Mouse (Mus musculus) hindbrain, embryonic 14.5 days (tissue): ENCODE measurements around the gene Eme1. TPM values are rescaled to one million over a fixed set of nuclear protein-coding genes. Genes with fewer than 3 reads are reported as not detected.
A peak's percentile ranks its signal among the peaks of the same experiment; 100 is the strongest.
"Not testable (repeated sequence)": the region's sequence is repeated elsewhere in the genome, so short reads cannot be mapped to it uniquely, and the experiment has no call there.

Experiments used
- ATAC-seq: fragments of 200-750 bp; cut with Nextera tagmentation; 2 replicates; pipeline ENCODE4 v1.8.0; 2017; ENCODE audit warnings: moderate number of reproducible peaks, mild to moderate bottlenecking, moderate TSS enrichment, moderate library complexity; ENCODE audit not compliant: low FRiP score
- DNase-seq: peaks from one replicate; pipeline ENCODE4 v3.0.0-alpha.2; 2015; ENCODE audit warnings: low spot score
- H3K27ac ChIP-seq: fragments of 300-500 bp; sonication (generic); 2 replicates; pipeline ENCODE4 v1.5.1; 2014; ENCODE audit warnings: mild to moderate bottlenecking, moderate library complexity
- H3K27me3 ChIP-seq: fragments of 300-500 bp; sonication (generic); 2 replicates; pipeline ENCODE4 v1.6.1; 2014; ENCODE audit warnings: mild to moderate bottlenecking, low read length, mixed read lengths; ENCODE audit not compliant: control insufficient read depth, insufficient read depth
- H3K36me3 ChIP-seq: fragments of 300-500 bp; sonication (generic); replicated peaks from 2 replicates; pipeline ENCODE4 v1.6.1; 2014; ENCODE audit not compliant: control insufficient read depth, insufficient read depth
- H3K4me1 ChIP-seq: fragments of 300-500 bp; sonication (generic); replicated peaks from 2 replicates; pipeline ENCODE4 v1.6.1; 2014; ENCODE audit warnings: antibody characterized with exemption, low read length, mixed read lengths; ENCODE audit not compliant: control insufficient read depth, insufficient read depth
- H3K4me2 ChIP-seq: fragments of 300-500 bp; sonication (generic); replicated peaks from 2 replicates; pipeline ENCODE4 v1.6.1; 2014; ENCODE audit warnings: mild to moderate bottlenecking, moderate library complexity
- H3K4me3 ChIP-seq: fragments of 300-500 bp; sonication (generic); replicated peaks from 2 replicates; pipeline ENCODE4 v1.5.1; 2014; ENCODE audit warnings: mild to moderate bottlenecking, low read length
- H3K9ac ChIP-seq: fragments of 300-500 bp; sonication (generic); 2 replicates; pipeline ENCODE4 v1.6.1; 2014
- H3K9me3 ChIP-seq: fragments of 300-500 bp; sonication (generic); 2 replicates; pipeline ENCODE4 v1.6.1; 2016; ENCODE audit warnings: low read length; ENCODE audit not compliant: control insufficient read depth
- WGBS: fragments of 180-500 bp; shearing (Covaris S2); extraction: QIAGEN DNeasy Blood & Tissue Kit; methylation state at CpG from one replicate; pipeline ENCODE4 v1.1.7; 2014; 5-methylcytosine and 5-hydroxymethylcytosine counted together
- polyA plus RNA-seq: library from polyadenylated mRNA; unstranded; fragments of >200 nt; fragmentation: Nextera tagmentation; extraction: Ambion mirVana; gene quantifications from 2 replicates; pipeline ENCODE4 v1.2.1, GENCODE M21; 2014

Eme1 gene
- polyA plus RNA-seq, 1 experiment from 2014 or later: 3.1 TPM

- H3K27ac ChIP-seq: no peak overlapping the region
- H3K27me3 ChIP-seq: no peaks in the 10 kb centered on the region
- H3K36me3 ChIP-seq: peaks cover 84% of the 10 kb centered on the region
- no peak overlapping the region for H3K9ac ChIP-seq
- no peaks in the 10 kb centered on the region for H3K9me3 ChIP-seq
- no peak for ATAC-seq
- no peak overlapping the region for H3K4me3 ChIP-seq
- no peak overlapping the region for H3K4me2 ChIP-seq
- H3K4me1 ChIP-seq: no peaks in the 10 kb centered on the region
- 58% methylated on average over 1 of the region's 1 CpGs for WGBS
- DNase-seq: no peak
These were observed 7.6 kb upstream of the Eme1 start for GRCm38 (mm10) chr11:94661344-94661743.

- peak overlapping the region; percentile 86 for H3K4me2 ChIP-seq
- no peak for ATAC-seq
- WGBS: 51% methylated on average over 8 of the region's 8 CpGs
These were observed 791 bp downstream of the Eme1 start for GRCm38 (mm10) chr11:94652973-94653372.

GRCm38 (mm10) chr11:94651241-94651640 is 2.5 kb downstream of the Eme1 start:
- peaks cover 16% of the 10 kb centered on the region for H3K36me3 ChIP-seq
- H3K4me3 ChIP-seq, H3K4me2 ChIP-seq, H3K27ac ChIP-seq, DNase-seq, ATAC-seq, H3K9ac ChIP-seq, H3K9me3 ChIP-seq, H3K27me3 ChIP-seq: not testable (repeated sequence)
- WGBS: 98% methylated on average over 5 of the region's 7 CpGs
- H3K4me1 ChIP-seq: peaks cover 17% of the 10 kb centered on the region

More at GRCm38 (mm10) chr11:94652973-94653372, 791 bp downstream of the Eme1 start:
- no peaks in the 10 kb centered on the region for H3K27me3 ChIP-seq
- peaks cover 17% of the 10 kb centered on the region for H3K4me1 ChIP-seq
- no peak for DNase-seq
- no peaks in the 10 kb centered on the region for H3K9me3 ChIP-seq
- no peak overlapping the region for H3K9ac ChIP-seq
- peak overlapping the region; percentile 57 for H3K4me3 ChIP-seq
- no peak overlapping the region for H3K27ac ChIP-seq
- peaks cover 14% of the 10 kb centered on the region for H3K36me3 ChIP-seq

GRCm38 (mm10) chr11:94646457-94646856 is 7.3 kb downstream of the Eme1 start:
- H3K9me3 ChIP-seq: no peaks in the 10 kb centered on the region
- no peak for DNase-seq
- no peak overlapping the region for H3K27ac ChIP-seq
- no peaks in the 10 kb centered on the region for H3K4me1 ChIP-seq
- H3K27me3 ChIP-seq: no peaks in the 10 kb centered on the region
- no peak for ATAC-seq
- peaks cover 61% of the 10 kb centered on the region for H3K36me3 ChIP-seq
- H3K4me2 ChIP-seq: no peak overlapping the region
- H3K9ac ChIP-seq: no peak overlapping the region
- 92% methylated on average over 4 of the region's 4 CpGs for WGBS
- no peak overlapping the region for H3K4me3 ChIP-seq

GRCm38 (mm10) chr11:94644461-94645219 is 9.1 kb downstream of the Eme1 start:
- no peak for DNase-seq
- H3K4me2 ChIP-seq: no peak overlapping the region
- no peaks in the 10 kb centered on the region for H3K4me1 ChIP-seq
- H3K4me3 ChIP-seq: no peak overlapping the region
- H3K9ac ChIP-seq: no peak overlapping the region
- H3K9me3 ChIP-seq: no peaks in the 10 kb centered on the region
- H3K27ac ChIP-seq: no peak overlapping the region
- ATAC-seq: no peak
- WGBS: 88% methylated on average over 8 of the region's 8 CpGs
- no peaks in the 10 kb centered on the region for H3K27me3 ChIP-seq
- H3K36me3 ChIP-seq: peaks cover 79% of the 10 kb centered on the region

- DNase-seq: no peak
- peaks cover 78% of the 10 kb centered on the region for H3K36me3 ChIP-seq
- WGBS: 88% methylated on average over 5 of the region's 5 CpGs
- H3K9me3 ChIP-seq: no peaks in the 10 kb centered on the region
- H3K9ac ChIP-seq: no peak overlapping the region
- H3K4me3 ChIP-seq: no peak overlapping the region
- no peak overlapping the region for H3K4me2 ChIP-seq
- no peak overlapping the region for H3K27ac ChIP-seq
- H3K4me1 ChIP-seq: peaks cover 13% of the 10 kb centered on the region
- H3K27me3 ChIP-seq: no peaks in the 10 kb centered on the region
- ATAC-seq: no peak
These were observed 19.3 kb downstream of the Eme1 start for GRCm38 (mm10) chr11:94634431-94634830.

- 91% methylated on average over 8 of the region's 8 CpGs for WGBS
- no peak overlapping the region for H3K9ac ChIP-seq
- H3K4me3 ChIP-seq: no peak overlapping the region
These were observed 20.8 kb downstream of the Eme1 start for GRCm38 (mm10) chr11:94632988-94633387.

GRCm38 (mm10) chr11:94631969-94632368 is 21.8 kb downstream of the Eme1 start:
- no peak for ATAC-seq
- H3K4me3 ChIP-seq: no peak overlapping the region
- H3K27me3 ChIP-seq: no peaks in the 10 kb centered on the region
- H3K4me1 ChIP-seq: peaks cover 13% of the 10 kb centered on the region
- no peak overlapping the region for H3K9ac ChIP-seq
- H3K27ac ChIP-seq: no peak overlapping the region
- DNase-seq: no peak
- no peak overlapping the region for H3K4me2 ChIP-seq
- H3K36me3 ChIP-seq: peaks cover 53% of the 10 kb centered on the region
- no peaks in the 10 kb centered on the region for H3K9me3 ChIP-seq
- WGBS: 98% methylated on average over 5 of the region's 5 CpGs

More at GRCm38 (mm10) chr11:94632988-94633387, 20.8 kb downstream of the Eme1 start:
- Histone ChIP-seq H3K27ac (no peak overlapping the region), H3K4me2 (no peak overlapping the region), H3K9me3 (no peaks in the 10 kb centered on the region), H3K27me3 (no peaks in the 10 kb centered on the region), H3K4me1 (peaks cover 13% of the 10 kb centered on the region), H3K36me3 (peaks cover 63% of the 10 kb centered on the region)
- ATAC-seq (no peak), DNase-seq (no peak)

- Histone ChIP-seq H3K4me3 (peak overlapping the region; percentile 87), H3K36me3 (peaks cover 38% of the 10 kb centered on the region), H3K27ac (peak overlapping the region; percentile 75), H3K9me3 (no peaks in the 10 kb centered on the region), H3K4me1 (peaks cover 13% of the 10 kb centered on the region), H3K27me3 (no peaks in the 10 kb centered on the region), H3K9ac (peak overlapping the region; percentile 88), H3K4me2 (peak overlapping the region; percentile 93)
- ATAC-seq: no peak
- DNase-seq: peak; percentile 43
- WGBS: 13% methylated on average over 26 of the region's 26 CpGs
These were observed 23.4 kb downstream of the Eme1 start for GRCm38 (mm10) chr11:94630199-94631011.
